Mouse (Mus musculus) CD4-positive, CD25-positive, alpha-beta regulatory T cell, adult 4 months (primary cell): Measurements from ENCODE around the gene Mmp23. TPM values are rescaled to one million over a fixed set of nuclear protein-coding genes. Genes with fewer than 3 reads are reported as not detected.
"Not testable (repeated sequence)": the region's sequence is repeated elsewhere in the genome, so short reads cannot be mapped to it uniquely, and the experiment has no call there.

Experiments used
- ATAC-seq: one replicate; pipeline ENCODE4 v1.8.0; 2017
- polyA plus RNA-seq, 2 experiments: library from polyadenylated mRNA; unstranded; fragments of 100-300 nt; shearing (Covaris generic); gene quantifications; one replicate each; pipeline ENCODE4 v1.2.1; 2017

The Mmp23 gene
- polyA plus RNA-seq, result not detected

DNA sequence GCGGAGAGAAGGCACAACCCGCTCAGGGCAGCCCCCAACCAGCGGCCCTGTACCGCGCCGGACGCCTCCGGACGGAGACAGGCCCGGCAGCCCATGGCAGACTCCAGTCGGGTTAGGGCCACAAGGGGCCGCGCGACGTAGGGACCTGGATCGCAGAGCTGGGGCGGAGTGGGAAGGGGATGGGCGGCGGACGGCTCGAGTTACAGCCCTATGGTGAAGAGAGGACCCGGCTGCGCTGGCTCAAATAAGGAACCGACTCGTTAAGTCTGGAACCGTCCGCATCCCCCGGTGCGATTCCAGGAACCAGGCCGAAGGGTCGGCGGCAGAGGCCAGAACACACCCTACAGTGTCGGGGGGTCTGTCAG is at the start of gene Mmp23:
TSS of gene Mmp23 (minus strand) at position 299 of the 365 bp plus-strand sequence.
- no peak for ATAC-seq

GRCm38 (mm10) chr4:155700425-155700824 is 47.2 kb upstream of the Mmp23 start:
- peak; percentile 26 for ATAC-seq

- ATAC-seq, result no peak
These were observed 43.4 kb upstream of the Mmp23 start for GRCm38 (mm10) chr4:155696261-155697255.

- ATAC-seq, result no peak
These were observed 42.4 kb upstream of the Mmp23 start for GRCm38 (mm10) chr4:155695531-155696062.

GRCm38 (mm10) chr4:155694482-155695401 is 41.6 kb upstream of the Mmp23 start:
- peak; percentile 92 for ATAC-seq

- ATAC-seq, result peak; percentile 53
These were observed 40.9 kb upstream of the Mmp23 start, which contains the start of gene Fndc10 for GRCm38 (mm10) chr4:155694111-155694481. TSS of gene Fndc10 (plus strand) at chr4:155694342.

DNA sequence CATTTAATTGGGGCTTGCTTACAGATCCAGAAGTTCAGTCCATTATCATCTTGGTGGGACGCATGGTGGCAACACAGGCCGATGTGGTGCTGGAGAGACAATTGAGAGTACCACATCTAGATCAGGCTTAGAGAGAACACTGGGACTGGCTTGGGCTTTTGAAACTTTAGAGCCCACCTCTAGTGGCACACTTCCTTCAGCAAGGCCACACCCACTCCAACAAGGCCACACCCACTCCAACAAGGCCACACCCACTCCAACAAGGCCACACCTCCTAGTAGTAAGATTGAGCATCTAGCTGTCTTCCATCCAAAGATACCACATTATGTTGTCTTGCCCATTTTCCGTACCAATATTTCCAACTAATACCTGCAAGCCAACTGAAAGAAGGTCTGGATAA is 39.2 kb upstream of the Mmp23 start:
- ATAC-seq, result no peak

DNA sequence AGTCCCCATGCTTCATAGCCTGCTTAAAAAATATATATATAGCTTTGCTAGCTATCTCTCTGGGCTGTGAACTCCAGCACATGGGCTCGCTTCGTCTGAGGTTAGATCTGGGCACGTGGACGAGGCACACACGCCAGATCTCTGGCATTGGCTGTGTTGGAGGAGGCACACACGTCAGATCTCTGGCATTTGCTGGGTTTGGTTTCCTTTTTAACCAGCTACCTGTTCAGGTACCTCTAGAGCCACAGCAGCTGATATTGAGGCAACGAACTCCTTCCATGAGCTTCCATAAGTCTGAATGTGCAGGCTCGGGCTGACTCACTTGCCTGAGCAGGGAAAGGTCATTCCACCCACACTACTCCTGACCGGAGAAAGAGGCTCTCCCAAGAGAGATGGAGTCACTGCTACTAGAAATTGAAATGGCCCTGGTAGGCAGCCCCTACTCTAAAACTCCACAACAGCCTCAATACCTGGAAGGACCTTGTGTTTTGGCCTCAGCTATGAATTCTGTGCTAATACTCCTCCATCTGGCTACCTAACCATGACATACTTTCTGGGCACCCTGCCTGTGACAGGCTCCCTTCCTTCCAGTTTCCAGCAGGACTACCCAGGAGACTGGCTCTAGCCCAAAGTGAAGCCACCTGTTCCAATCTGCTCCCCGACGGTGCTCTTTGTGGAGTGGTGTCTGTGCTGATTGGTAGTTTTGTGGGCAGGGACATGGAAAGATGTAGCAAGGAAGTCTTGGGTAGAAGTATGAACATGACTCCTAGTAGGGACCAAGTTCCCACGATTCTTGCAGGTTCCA is 37.6 kb upstream of the Mmp23 start:
- no peak for ATAC-seq

DNA sequence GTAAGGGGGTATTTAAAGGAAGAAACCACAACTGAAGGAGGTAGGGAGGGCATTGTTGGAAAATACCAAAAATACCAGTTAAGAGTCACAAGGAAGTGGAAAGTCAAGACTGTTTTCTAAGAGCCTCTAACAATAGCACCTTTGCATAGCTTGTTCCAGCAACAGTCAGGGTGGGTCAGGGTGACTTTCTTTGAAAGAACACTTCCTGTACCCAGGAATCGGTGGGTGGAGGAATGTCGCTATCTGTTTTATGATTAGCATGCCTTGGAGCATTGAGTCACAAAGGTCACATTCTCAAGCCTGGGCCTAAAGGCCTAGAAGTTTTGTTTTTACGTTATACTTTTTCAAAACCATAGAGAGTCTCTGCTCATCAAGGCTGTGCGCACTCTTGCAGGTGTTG is 34.6 kb upstream of the Mmp23 start:
- not testable (repeated sequence) for ATAC-seq

GRCm38 (mm10) chr4:155683670-155684277 is 30.6 kb upstream of the Mmp23 start:
- not testable (repeated sequence) for ATAC-seq

DNA sequence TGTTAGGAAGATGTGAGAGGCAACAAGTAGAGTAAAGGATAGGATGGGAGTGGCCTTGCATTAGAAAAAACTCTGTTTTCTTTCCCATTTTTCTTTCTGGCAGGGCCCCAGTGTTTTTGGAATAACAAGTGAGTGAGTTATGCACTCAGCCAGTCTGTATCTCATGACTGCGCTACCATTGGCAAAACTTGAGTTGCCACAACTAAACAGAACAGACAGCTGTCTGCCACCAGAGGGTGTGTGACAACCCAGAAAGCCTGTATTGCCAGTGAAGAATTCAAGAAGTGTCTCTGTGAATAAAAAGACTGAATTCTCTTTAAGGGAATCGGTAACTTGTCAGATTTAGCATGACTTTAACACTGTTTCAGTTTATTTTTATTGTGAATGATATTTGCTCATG is 22.8 kb upstream of the Mmp23 start:
- ATAC-seq, result peak; percentile 75

DNA sequence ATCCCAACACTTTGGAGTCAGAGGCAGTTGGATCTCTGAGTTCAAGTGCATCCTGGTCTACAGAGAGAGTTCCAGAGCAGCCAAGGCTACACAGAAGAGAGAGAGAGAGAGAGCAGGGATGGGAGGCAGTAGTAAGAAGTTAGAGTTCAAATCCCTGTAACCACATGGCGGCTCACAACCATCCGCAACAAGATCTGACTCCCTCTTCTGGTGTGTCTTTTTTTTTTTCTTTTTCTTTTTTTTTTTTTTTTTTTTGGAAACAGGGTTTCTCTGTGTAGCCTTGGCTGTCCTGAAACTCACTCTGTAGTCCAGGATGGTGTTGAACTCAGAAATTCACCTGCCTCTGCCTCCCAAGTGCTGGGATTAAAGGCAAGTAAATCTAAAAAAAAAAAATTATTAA is 18.9 kb upstream of the Mmp23 start:
- no peak for ATAC-seq

GRCm38 (mm10) chr4:155670236-155670635 is 17.1 kb upstream of the Mmp23 start:
- not testable (repeated sequence) for ATAC-seq

DNA sequence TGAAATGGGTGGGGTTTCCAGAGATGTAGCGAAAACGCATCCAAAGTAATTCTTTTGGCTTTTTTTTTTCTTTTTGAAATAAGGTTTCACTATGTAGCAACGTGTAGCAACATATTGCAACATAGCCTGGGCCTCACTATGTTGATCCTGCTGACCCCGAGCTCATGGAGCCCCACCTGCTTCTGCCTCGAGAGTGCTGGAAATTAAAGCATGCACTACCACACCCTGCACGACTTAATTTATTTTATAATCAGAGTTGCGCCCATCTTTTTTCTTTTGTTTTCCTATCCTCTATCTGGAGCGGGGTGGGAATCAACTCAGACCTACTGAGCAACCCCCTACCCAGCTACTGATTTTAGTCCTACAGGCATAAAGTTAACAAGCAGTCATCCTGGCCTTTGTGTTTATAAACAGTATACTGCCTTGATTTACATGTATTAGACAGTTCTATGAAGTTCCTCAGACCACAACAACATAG is 16.5 kb upstream of the Mmp23 start:
- ATAC-seq, result no peak

GRCm38 (mm10) chr4:155668689-155669597 is 15.8 kb upstream of the Mmp23 start, which contains the start of gene Mib2:
TSS of gene Mib2 (minus strand) at chr4:155669198.
- ATAC-seq, result peak; percentile 95

- no peak for ATAC-seq
These were observed 13.7 kb upstream of the Mmp23 start for GRCm38 (mm10) chr4:155666903-155667302.

DNA sequence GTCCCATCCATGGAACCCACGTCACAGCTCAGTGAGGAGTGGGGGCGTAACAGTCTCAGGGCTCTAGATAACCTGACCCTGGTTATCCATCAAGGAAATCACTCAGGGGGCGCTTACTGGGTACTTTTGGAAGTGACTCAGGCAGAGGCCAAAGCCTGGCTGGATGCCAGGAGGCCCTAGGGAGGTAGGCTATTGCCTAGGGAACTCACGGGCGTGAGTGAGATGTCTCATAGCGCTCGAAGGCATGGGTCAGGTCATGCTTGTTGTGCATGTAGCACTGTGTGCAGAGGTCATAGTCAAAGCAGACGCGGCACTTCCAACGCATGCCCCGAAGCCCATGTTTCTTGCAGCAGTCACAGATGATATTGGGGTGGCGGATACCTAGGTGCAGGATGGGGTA is 7.5 kb upstream of the Mmp23 start:
- ATAC-seq, result no peak

DNA sequence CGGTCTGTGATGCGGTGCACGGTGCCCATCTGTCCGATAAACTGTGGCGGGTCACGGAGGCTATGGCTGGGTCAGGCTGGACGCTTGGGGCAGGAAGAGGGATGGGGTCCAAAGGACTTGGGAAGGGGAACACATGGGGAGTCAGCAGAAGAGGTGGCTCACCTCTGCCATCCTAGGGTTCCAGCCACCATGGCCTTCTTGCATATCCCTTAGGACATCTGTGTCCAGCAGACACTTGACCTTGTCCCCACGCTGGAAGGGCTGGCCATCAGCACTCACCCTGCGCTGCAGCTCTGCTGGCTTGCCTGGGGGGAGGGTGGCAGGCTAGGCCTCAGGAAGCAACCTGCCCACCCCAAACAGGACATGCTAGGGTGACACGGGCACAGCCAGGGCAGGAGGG is 5.8 kb upstream of the Mmp23 start:
- no peak for ATAC-seq

DNA sequence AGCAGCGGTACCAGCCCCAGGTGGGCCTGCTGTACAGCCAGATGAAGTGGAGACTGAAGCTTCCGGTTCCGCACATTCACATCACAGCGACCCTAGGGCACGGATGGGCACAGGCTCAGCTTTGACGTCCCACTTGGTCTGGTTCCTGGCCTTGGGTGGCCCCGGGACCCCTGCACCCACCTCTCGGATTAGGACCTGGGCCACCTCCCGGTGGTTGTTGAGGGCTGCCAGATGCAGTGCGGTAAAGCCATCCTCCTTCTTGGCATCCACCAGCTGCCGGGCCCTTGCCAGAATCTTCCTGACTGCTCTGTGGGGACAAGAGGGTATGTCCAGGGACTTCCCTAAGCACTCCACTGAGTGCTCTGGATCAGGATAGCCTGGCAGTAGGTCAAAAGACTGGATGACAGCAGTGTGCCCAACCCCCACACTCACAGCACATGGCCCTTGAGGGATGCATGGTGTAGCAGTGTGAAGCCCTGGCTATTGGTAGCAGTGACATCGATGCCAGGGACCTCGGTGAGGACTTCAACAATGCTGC is 3.1 kb upstream of the Mmp23 start:
- no peak for ATAC-seq
